Mouse (Mus musculus) fibroblast of lung, adult 2 months (primary cell): Measurements from ENCODE around the gene Snd1.
A peak's percentile ranks its signal among the peaks of the same experiment; 100 is the strongest.

Experiments used
- DNase-seq: peaks from one replicate; pipeline ENCODE4 v3.0.0-alpha.2; 2011; ENCODE audit warnings: low read depth

Gene Snd1

DNA sequence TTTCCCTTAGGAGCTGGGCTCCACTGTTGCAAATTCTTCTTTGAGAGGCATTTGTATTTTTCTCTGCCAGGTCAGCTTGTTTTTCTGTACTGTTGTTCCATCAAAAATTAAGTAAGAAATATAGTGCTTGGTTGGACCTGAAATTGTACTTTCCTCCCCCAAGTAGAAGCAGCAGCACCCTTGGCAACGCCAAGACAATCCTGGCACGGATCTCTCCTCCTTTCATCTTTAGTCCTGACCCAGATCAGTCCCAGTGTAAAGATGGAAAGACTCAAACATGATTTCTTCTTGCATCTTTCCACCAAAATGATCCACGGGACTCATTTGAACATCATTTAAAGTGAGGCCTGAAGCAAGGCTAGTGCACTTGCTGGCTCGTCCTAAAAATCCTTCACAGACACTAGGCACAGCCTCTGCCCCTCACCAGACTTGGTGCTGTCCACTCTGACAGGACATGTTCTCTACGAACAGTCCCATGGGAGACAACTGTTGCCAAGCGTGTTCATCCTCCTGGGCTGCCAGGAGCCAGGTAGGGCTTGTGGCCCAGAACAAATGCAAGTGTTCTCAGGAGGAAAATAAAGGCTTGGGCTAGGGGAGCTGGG is 328.8 kb downstream of the Snd1 start:
- no peak for DNase-seq

DNA sequence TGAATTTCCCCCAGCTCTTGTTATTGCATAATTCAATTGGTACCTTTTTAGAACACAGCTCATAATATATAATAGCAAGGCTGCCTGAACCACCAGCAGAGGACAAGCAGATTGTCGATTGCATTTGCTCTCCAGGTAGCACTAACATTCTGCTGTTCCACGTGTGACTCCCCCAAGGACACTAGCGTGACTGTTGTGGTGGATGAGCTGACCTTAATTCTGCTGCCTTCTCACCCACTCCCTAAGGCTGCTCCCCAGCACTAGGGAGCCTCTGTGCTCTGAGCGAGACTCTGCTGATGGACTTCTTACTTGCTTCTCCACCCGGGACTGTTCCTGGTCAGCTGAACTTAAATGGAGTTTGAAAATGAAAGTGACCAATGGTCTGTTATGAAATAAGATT is 329.8 kb downstream of the Snd1 start:
- no peak for DNase-seq

DNA sequence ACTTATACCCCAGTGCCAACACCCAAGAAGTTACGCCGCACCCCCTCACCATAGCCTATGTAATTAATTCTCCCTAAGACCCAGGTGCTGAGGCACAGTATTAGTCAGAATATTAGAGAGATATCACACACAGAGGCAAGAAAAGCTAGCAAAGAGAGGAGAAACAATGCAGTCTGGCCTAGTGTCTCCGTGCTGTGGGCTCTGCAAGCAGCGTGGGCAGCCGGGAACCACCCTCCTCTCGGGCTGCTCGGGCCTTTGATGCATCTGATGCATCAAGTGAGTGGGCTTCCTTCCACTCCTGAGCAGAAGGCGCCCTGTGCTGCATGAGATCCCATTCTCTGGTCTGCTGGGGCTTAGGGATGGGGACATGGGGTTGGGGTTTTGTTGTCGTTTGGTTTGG is 338.1 kb downstream of the Snd1 start:
- no peak for DNase-seq

DNA sequence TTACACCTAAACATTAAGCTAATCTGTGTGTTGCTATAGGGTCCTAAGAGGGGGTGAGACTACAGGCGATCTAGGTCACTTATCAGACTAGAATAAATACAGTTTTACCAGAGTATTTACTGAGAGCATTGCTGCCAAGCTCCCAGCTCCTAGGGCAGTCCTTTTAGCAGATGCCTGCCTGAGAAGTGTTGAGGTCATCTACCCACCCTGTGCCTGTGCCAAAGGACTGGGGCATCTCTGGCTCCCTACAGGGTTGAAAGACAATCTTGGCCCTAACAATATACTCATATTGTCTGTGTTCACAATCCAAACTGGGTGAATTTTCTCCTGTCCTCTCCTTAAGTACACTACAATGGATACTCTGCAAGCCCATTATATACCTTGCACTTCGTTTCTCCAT is 340.0 kb downstream of the Snd1 start:
- no peak for DNase-seq

DNA sequence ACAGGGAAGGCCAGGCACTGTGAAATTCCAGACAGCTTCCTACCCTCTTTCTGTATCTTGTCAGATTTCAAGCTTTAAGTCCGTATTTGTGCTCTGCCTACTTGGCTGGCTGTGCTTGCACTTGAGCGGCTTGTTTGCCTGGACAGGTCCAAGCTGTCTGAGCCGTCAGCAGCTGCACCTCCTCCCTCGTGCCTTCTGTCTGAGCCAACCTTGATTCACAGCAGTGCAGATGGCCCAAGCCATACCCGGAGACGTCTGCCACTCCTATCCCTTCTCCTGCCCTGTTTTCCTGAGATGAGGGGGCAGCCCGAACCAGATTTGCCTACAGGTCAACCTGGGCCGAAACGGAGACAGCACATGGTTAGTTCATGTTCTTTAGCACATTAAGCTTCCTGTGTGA is 342.1 kb downstream of the Snd1 start:
- no peak for DNase-seq

DNA sequence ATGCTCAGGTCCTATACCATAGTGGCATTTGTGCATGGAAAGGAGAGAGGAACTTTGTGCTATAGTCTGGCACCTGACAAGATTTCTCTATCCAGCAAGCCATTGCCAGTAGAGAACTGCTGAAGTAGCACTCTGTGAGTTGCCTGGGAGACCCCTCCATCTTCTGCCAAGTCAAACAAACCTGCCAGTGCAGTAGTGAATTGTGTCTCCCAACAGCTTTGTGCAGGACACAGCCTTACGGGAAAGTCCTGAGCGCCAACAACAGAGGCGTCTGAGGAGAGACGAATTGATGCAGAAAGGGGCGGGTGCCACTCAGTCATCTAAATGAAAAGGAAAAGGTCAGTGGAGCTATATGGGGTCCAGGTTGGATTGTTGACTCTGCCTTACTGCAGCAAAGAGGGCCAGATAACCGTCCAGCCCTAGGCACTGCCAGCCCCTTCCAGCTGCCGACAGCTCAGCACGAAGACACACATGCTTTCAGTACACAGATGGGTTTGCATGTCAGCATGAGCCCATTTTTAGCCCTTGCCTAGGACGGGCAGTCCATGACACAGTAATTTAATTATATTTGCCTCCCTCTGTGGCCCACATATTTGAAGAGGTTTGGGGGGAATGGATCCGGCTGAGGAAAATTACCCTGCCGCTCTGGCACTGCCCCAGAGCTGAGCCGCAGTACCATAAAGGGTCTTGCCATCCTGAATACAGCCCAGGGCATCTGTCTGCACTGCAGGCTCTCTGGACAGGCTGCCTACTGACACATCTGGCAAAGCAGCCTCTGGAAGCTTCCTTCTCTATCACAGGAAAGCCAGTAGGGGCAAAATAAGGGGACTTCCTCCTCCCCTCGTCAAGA is 344.8 kb downstream of the Snd1 start:
- DNase-seq: no peak

DNA sequence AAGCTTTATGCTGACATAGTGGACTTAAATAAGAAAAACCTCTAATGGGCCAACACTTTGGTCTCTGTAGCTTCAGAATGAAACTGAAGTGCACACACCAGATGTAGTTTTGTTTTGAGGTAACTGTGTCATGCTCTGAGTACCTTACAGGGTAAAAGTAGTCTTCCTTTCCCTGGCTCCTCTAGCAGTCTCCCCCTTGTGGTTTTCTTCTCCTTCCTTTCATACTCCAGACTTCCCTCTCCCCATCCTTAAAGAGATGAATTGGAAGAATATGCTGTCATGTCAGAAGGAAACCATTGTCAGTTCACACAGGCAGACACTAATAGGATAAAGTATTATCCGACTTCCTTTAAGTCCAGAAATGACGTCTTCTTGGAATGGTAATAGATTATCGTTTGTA is 347.4 kb downstream of the Snd1 start:
- DNase-seq: no peak

DNA sequence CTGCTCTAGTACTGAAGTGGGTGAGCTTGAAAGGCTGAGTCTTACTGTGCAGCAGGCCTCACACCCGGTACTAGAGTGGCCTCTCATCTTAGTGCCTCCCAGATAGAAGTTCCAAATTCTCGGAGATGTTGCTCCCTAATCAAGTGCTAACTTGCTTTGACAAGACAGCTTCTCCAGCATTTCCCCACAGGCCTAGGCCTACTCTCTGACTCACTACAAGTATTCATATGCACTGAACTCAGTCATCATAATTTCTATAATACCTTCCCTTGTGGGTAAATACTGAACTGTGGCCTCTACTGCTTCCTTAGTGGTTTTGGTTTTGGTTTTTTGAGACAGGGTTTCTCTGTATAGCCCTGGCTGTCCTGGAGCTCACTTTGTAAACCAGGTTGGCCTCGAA is 348.4 kb downstream of the Snd1 start:
- no peak for DNase-seq

DNA sequence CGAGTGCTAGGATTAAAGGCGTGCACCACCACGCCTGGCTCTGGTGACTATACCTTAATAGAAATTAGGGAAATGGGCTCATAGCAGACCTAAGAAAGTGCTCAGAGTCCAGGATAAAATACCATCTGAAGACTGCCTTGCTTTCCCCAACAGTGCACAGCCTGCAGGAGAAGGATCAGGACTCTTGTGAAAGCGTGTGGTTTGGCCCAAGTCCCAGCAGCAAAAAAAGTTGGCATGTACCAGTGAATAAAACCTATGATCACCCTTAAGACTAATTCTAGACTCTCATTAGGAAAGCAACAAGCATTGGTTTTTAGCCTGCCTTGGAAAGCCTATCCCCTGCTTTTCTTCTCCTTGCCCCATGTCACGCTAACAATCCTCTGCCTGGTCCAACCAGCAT is 348.9 kb downstream of the Snd1 start:
- peak; percentile 87 for DNase-seq

DNA sequence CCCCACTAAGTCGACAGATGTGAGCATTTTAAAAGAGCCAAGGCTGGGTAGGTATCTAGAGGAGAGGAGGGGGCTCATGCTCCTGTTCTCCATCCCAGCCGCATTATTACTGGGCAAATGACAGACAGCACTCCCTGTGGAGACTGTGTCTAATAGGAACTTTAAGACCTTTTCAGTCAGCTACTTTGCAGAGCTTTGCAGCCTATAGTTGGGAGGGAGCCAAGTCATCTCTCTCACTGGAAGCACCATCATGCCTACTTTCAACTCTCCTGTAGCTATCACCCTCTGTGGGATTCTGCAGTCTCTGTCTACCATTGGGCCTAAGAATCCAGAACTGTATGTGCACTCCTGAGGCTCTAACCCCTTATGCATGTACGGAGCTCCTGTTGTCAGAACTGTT is 351.0 kb downstream of the Snd1 start:
- DNase-seq: no peak

DNA sequence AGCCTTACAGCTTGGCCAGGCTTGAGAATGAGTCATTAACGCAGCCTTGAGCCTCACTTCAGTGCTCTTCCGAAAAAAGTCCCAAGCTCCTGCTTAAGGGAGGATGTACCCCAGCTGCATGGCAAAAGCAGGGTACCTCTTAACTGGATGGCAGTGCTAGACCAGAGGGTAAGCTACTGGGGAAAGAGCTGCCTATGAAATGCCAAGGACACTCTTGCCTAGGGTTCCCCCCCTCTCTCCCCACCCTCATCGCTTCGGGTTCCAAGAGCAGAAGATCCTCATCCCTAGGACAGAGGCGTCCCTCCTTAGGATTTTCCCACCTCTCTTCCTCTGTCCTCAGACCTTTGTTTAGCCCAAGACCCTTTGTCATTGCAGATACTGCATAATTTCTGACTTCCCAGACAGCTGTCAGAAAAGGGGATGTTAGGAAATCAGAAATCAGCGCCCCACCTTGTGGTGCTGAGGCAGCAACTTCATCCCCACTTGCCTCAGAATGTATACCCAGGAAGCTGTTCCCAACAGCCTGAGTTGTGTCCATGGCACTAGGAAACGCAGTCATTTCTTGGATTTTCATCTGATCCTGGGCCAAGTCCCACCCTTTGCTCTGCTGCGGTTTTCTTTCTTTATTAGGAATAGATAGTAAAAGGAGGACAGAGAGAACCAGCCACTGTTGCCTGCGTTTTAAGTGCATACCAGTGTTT is 351.9 kb downstream of the Snd1 start:
- no peak for DNase-seq

DNA sequence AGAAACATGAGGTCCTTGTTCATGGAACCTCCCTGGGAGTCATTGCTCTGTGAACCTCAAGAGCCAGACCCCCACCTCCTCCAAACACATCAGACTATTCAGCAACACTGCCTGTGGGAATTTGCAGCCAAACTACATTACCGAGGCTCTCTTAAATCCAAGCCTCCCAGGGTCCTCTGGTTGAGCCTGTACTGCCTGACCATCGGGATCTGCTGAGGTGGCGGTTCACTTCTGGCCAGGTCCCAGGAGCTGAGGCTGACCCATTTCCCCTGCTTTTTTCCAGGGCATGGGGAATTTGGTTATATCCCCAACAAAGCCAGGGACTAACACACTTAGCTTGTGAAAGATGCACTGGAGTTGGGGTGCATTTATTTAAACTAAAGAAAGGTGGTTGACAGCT is 352.6 kb downstream of the Snd1 start:
- no peak for DNase-seq

DNA sequence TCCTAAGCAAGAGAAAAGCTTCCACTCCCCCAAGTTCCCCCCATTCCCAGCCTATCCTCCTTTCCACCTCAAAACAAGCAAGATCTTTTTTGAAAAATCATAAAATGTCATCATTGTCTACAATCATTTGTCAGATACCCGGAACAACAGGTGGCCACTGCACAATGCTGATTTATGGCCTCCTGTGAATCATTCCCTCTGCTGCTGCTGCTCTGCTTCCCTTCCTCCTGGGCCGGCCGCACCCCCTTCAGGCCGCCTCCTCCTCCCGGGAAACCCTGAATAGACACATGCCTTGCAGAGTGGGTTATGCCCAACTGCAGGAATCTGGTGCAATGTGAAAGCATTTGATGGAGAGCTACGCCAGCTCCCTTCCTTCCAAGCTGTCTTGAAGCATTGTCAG is 353.7 kb downstream of the Snd1 start:
- DNase-seq: no peak

DNA sequence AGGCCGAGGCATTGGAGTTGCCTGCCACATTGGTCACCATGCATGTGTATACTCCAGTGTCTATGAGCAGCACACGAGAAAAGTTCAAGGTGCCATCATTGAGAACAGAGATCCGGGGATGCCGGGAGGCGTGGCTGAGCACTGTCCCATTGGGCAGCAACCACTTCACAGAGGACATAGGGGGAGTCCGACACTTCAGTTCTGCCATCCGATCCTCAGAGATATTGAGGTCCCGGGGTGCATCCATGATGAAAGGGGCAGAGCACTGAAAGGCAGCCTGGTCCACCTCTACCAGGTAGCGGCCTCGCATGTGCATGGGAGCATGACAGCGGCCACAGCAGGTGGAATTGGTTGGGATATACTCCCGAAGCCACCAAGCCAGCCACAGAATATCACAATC is 355.4 kb downstream of the Snd1 start:
- no peak for DNase-seq

DNA sequence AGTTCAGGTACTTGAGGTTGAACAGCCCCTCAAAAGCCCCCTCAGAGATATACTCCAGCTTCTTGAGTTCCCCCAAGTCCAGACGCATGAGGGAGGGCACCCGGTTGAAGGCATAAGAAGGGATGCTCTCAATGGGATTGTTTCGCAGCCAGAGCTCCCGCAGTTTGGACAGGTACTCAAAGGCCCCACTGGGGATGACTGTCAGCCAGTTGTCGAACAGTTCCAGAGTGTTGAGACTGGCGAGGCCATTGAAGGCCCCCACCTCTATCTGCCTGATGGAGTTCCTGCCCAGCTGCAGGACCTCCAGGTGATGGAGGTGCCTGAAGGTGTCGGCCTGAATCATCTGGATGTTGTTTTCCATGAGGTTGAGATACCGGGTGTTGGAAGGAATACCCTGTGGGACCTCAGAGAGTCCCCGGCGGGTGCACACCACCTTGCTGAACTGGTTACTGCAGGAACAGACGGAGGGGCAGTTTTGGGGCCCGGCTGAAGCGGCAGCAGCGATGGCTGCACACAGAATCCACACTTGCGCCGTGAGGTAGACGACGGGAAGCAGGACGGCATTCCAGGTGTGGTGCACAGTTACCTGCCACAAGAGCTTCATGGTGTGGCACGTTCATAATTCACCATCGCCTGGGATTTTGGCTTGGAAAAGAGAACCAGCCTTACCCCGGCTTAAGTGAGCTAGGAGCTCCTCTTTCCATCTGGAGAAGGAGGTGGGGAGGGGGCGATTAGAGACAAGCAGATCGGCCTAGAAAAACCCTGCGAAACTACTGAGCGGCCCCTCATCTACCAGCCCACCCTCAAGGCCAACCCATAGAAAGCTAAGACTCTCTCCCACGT is 356.3 kb downstream of the Snd1 start, which contains the start of gene Lrrc4:
Lrrc4 (minus strand) TSS at position 737 of the 843 bp plus-strand sequence.
- no peak for DNase-seq

DNA sequence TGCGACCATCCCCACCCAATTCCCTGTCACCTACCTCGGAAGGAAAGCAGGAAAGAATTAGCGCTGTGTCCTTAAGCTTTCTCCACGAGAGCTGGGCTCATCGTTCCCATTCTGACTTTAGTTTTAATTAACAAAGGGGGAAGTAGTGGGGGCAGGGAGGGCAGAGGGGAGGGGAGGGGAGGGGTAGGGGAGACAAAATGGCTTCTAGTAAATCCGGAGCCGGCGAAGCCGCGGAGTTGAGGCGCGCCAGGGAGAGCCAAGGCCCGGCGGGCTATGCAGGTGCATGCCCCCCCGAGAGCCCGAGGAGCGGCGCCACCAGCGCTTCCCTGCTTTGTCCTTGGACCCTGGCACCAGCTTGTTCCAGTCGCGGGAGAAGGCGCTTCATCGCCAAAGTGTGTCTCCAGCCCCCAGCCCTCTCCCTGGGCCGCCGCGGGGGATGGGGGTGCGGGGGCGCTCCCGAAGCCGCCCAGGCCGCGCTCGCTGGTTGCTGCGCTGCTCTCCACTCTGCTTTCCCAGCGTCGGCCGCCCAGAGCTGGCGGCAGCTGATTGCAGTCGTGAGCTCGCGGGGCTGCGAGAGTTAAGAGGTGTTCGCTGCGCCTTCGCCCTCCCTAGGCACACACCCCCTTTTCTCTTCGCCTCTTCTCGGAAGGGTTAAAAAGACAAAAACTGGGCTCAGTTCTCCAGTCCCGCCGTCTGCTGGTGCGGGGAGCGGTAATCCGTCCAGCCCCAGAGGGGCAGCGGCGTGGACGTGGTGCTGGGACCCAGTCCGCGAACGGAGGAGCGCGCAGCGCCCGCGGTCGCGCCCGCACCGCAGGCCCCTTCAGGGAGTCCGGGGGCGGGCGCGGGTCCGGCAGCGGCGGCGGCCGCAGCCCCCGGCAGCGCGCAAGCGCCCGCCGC is 357.2 kb downstream of the Snd1 start:
- DNase-seq: no peak

DNA sequence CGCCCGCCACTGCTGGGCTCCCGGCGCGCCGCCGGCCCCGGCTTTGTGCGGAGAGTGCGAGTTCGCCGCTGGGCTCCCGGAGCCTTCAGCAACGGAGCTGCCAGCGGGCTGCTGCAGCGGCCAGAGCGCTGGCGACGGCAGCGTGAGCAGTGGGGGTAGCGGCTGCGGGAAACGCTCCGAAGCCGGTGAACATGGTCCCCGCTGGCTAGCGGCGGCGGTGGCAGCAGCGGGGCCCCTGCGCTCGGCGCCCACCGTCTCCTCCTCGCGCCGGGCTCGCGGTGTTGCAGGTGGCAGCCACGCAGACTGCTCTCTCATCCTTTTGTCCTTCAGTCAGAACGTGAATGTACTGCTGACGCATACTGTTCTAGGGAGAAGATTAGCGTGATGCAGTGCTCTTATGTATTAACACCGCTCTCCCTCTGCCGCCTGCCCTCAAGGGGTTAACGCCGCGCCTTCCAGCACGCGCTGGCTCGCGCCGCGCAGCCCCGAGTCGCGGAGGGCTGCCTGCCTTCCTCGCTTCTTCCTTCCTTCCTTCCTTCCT is 357.9 kb downstream of the Snd1 start:
- no peak for DNase-seq

DNA sequence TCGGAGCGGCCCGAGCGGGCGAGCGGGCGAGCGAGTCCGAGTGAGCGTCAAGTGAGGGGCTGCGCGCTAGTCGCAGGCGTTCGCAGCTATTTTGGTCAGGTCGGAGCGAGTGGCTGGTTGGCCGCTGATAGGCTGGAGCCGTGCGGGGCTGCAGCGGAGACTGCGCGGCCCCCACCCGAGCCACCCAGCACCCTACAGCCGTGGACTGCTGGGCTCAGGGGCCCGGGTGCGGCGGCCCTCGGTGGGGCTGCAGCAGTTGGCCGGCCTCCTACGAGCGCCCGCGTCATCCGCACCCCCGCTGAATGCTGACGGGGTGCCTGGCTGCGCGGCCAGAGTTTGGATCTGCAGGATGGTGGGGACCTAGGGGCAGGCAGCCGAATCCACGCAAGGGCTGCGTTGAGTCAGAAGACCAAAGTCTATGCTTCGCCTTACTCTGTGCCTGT is 358.5 kb downstream of the Snd1 start:
- no peak for DNase-seq

DNA sequence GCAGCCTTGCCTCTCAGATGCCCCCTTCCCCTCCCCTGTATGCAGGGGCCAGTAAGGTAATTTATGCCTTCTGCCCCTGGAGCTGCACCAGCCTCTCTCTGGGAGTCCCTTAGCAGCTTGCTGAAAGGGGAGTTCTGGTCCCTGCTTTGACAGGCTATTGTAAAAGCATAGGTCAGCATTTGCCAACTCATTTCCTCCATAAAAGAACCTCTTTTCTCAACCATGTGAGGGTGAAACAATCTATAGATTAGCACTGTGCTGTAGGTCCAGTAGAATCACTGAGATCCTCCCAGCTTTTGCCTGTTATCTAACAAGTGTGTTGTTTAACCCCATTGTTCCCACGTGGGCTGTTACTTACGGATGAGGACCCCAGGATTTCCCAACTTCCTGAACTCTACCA is 359.1 kb downstream of the Snd1 start:
- DNase-seq: no peak

DNA sequence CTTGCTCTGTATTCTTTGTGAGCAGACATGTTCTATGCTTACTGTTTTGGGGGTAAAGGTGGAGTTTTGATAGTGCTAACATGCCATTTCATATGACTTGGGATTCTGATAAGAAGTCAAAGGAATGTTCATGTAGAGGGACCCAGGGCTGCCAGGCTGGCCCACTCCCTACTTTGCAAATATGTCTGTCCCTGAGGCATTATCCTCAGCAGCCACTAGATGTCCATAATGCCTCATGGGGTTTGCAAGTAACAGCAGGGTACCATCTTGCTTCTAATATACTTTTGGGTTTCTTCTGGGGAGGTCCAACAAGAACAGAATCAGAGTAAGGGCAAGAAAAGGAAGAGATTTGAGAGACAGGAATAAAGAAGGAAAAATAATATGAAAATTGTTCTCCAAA is 361.7 kb downstream of the Snd1 start:
- no peak for DNase-seq

DNA sequence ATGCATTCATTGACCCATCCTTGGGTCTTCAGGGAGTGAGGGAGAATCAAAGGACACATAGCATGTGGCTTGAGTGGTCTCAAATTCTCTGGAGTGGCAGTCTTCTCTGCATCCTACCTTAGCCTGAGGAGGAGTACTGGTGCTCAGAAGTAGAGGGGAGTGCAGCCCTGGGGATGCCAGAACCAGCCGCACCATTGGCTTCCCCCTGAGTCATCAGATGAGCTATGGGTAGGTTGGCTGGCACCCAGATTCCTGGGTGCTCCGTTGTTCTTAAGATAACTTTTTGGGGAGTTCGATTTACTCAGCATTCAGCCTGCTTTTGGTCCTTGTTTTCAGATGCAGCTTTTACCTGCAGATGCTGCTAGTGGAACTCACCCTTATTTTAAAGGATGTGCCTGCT is 366.6 kb downstream of the Snd1 start:
- DNase-seq: no peak
